Mouse (Mus musculus) left cerebral cortex, postnatal 14 days (tissue): Measurements from ENCODE around the gene Kctd11. TPM values are rescaled to one million over a fixed set of nuclear protein-coding genes. Genes with fewer than 3 reads are reported as not detected.
A peak's percentile ranks its signal among the peaks of the same experiment; 100 is the strongest.
"Not testable (repeated sequence)": the region's sequence is repeated elsewhere in the genome, so short reads cannot be mapped to it uniquely, and the experiment has no call there.

Source experiments
- DNase-seq, 2 experiments: peaks; one replicate each; pipeline ENCODE4 v3.0.0; 2021 to 2022; ENCODE audit warnings: low spot score in 2 of 2, mixed read lengths in 1 of 2
- intact Hi-C: fragments of 180-260 bp; cut with DNase I; formaldehyde crosslinking; loops from one replicate; pipeline ENCODE4 v1.15.1; 2025
- total RNA-seq, 2 experiments: library from RNA; stranded (reverse); gene quantifications; 2 replicates each; pipeline ENCODE4 v1.2.3; 2021

The Kctd11 gene
- total RNA-seq, 2 experiments from 2014 or later = 0.86 to 1.4 TPM

DNA sequence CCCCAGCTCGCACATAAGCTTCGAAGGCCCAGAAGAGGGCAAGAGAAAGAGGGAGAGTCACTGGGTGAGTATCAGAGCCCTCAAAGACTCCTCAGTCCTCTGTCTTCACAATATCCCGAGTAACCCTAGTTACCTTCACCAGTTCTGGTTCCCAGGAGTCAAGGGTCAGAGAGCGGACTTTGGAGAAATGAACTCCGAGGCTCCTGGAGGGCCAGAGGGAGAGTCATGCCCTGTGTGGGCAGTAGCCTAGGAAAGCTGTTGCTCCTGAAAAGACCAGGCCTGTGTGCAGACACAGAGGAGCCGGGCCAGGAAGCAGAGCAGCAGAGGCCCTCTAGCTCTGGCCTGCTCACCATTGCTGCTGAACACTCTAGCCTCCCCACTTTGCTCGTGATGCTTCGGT, 3.5 kb upstream of the Kctd11 start:
- intact Hi-C loops = no loop called here
- no peak for DNase-seq

- intact Hi-C loops = no loop called here
- DNase-seq = no peak
These were observed 3.0 kb upstream of the Kctd11 start for GRCm38 (mm10) chr11:69884240-69884639.

DNA sequence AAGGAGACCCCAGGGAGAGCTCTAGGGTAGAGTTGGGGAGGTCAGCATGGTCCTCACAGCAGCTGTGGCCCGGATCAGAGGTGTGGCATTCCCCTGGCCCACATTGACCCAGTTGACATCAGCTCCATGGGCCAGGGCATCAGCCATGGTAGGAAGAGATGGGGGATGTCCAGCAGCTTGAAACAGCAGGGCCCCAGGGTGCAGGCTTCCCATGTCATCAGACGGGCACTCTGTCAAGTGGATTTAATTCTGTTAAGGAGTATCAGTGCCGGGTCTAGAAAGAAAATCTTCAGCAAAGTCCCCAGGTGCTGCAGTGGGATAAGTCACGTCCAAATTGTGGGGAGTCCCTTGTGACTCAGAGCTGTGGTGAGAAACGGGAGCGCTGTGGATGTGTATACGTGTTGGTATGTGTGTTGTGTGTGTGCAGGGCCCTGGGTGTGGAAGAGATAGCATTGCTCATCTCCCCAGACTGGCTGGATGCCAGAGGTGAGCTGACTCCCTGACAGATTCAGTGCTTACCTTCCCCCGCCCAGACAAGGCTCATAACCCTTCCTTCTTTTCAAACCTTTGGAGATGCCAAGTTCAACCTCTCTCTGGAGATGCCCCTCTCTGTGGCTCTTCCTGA, 2.4 kb upstream of the Kctd11 start:
- DNase-seq = no peak
- intact Hi-C loops = no loop called here

DNA sequence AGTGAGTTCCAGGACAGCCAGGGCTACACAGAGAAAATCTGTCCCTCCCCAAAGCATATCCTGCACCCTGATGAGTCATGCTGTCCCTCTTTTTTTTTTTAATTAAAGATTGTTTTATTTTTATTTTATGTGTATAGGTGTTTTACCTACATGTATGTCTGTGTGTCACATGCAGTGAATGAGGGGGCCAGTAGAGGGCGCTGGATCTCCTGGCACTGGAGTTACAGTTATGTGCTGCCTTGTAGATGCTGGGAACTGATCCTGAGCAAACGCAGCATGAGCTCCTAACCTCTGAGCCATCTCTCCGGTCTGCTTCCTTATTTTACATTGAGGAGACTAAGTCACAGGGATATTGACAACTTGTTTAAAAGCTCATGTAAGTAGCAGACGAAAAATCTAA, 1.9 kb upstream of the Kctd11 start:
- no peak for DNase-seq
- intact Hi-C loops = no loop called here

DNA sequence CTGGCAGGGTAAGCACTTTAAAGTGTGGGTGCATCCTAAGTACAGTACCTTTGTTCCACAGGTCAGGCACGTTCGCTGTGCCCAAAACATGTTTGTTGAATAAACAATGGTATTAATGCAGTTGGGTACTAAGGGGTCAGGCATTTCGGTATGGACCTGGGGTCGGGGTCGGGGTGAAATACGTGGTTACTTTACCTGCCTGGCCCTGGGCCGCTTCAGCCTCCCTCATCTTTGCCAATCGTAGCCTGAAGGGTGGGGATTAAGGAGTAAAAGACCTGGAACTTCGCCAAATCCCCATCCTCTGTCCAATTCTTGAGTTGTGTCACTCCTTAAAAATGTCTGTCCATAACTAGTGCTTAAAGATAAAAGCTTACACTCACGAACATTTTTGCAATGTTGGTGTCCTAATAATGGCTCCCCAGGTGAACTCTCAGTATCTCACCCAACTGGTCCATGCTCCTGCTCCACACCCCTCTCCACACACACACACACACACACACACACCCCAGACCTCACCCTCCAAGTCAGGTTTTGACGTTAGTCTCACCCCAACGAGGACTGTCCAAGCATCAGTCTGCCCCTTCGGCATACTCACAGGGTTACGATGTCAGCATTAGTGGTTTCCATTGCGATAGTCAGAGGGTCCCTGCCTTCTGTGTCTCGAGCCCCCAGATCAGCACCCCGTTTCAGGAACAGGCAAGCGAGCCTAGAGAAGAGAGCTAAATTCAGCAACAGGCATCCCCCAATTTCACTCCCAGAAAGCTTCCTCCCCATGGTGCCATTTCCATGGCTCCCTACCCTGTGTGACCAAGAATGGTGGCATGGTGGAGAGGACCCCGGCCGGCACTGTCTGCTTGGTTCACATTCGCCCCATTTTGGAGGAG, 823 bp upstream of the Kctd11 start:
- intact Hi-C loops = no loop called here
- DNase-seq = no peak

DNA sequence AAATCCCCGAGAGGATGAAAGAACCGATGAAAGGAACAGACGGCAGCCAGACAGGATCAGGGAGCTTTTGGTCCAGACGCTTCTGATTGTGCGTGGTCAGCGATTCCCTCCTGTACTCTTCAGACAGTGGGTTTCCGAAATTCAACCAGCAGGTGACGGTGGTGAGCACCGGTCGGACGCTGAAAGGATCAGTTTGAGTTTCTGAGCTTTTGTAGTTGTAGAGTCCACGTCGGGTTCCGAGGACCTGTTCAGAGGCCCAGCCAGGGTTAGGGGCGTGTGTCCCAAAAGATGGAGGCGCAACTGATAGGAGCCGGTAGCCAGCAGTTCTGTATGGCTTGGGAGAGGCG, 727 bp downstream of the Kctd11 start:
- intact Hi-C loops = no loop called here
- peak; percentile 48 to 55 for DNase-seq

DNA sequence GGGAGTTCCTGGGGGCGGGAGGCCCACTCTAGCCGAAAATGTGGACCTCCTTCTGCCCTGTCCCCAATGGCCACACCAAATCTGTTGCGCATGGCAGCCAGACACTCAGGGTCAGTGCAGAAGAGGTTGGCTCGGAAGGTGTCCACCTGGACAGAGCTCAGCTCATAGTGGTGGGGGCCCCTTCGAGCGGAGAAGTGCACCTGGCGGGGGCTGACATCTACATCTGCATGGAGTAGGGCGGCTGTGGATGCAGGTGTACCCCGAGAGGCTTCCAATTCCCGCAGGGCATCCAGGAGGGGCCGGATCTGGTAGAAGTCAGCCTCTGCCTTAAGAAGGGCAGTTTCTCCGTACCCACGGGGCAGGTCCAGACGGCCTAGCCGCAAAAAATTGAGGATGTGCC, 1.5 kb downstream of the Kctd11 start:
- DNase-seq = no peak
- intact Hi-C loops = loop anchor here (5.0 to 10.0 kb wide), 2 partner anchors 77 to 195 kb away; partner anchors contain the start of genes Fgf11, Senp3 and Tnfsf13

- DNase-seq = no peak
- intact Hi-C loops = loop anchor here (5.0 to 10.0 kb wide), 2 partner anchors 77 to 194 kb away; partner anchors contain the start of genes Fgf11, Senp3 and Tnfsf13
These were observed 2.3 kb downstream of the Kctd11 start for GRCm38 (mm10) chr11:69878952-69879351.

- intact Hi-C loops = loop anchor here (5.0 to 10.0 kb wide), 2 partner anchors 76 to 194 kb away; partner anchors contain the start of genes Fgf11, Senp3 and Tnfsf13
- no peak for DNase-seq
These were observed 2.8 kb downstream of the Kctd11 start for GRCm38 (mm10) chr11:69878399-69878798.

- intact Hi-C loops = loop anchor here (5.0 to 10.0 kb wide), 2 partner anchors 76 to 193 kb away; partner anchors contain the start of genes Fgf11, Senp3 and Tnfsf13
- no peak for DNase-seq
These were observed 3.3 kb downstream of the Kctd11 start, which contains the start of gene Tmem95 for GRCm38 (mm10) chr11:69877878-69878277. Gene Tmem95, minus strand, starts transcription at chr11:69878018.

DNA sequence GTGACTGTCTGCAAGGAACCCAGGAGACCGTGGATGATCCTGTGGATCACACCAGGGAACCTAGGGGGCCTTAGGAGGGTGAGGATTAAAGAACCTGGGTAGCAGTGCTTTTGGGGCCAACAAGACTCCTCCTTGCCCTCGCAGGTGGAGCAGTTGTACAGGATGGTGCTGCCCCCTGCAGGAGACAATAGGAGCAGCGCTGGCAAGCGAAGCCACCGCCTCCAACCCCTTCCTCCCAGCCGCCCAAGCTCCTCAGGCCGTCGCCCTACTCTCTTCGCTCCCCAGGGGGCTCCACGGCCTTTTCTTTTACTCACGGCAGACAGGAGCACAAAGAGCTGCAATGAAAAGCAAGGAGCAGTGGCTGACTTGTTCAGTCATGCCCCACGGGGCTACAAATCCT, 4.3 kb downstream of the Kctd11 start:
- intact Hi-C loops = loop anchor here (5.0 to 10.0 kb wide), 2 partner anchors 75 to 192 kb away; partner anchors contain the start of genes Fgf11, Senp3 and Tnfsf13
- peak; percentile 75 to 84 for DNase-seq

- intact Hi-C loops = loop anchor here (5.0 to 10.0 kb wide), 2 partner anchors 74 to 191 kb away; partner anchors contain the start of genes Fgf11, Senp3 and Tnfsf13
- peak in 1 of 2 experiments; percentile 32 for DNase-seq
These were observed 5.0 kb downstream of the Kctd11 start for GRCm38 (mm10) chr11:69876186-69876585.

DNA sequence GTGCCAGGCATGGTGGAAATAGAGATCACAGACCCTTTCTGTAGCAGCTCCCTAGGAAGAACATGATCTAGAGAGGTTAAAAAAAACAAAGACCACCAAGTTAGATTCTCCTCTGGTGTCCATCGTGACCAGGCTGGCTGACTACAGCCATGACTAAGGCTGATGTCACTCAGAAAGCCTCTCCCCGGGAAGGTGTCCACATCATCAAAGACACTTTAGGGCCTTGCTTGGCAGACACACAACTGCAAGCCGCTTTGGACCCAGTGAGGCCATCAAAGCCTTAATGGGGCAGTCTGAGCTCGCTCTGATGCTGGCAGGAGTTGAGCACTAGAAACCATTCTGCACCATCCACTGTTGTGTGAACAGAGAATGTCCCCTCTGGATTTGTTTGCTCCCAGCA, 8.8 kb downstream of the Kctd11 start:
- DNase-seq = no peak
- intact Hi-C loops = loop anchor here (10.0 kb wide), 1 partner anchor 188 kb away; the partner anchor contains the start of genes Senp3 and Tnfsf13

- intact Hi-C loops = loop anchor here (10.0 kb wide), 1 partner anchor 187 kb away; the partner anchor contains the start of genes Senp3 and Tnfsf13
- no peak for DNase-seq
These were observed 9.4 kb downstream of the Kctd11 start for GRCm38 (mm10) chr11:69871822-69872221.

- intact Hi-C loops = loop anchor here (10.0 kb wide), 1 partner anchor 186 kb away; the partner anchor contains the start of genes Senp3 and Tnfsf13
- no peak for DNase-seq
These were observed 10.7 kb downstream of the Kctd11 start for GRCm38 (mm10) chr11:69870289-69871069.

- DNase-seq = no peak
- intact Hi-C loops = no loop called here
These were observed 13.9 kb downstream of the Kctd11 start for GRCm38 (mm10) chr11:69867335-69867734.

DNA sequence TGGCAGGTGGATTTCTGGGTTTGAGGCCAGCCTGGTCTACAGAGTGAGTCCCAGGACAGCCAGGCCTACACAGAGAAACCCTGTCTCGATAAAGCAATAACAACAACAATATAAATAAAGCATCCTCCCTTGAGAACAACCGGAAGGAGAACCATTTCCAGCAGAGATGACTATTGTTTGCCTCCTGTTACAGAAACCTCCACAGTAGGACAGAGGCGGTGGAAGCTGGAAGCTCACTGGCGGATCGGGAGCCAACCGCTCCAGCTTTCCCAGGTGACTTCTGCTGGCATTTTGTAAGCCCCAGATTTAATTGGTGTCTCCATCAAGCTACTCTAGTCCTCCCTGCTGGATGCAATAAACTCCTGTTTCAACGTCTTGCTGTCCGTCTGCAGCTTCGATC, 15.6 kb downstream of the Kctd11 start:
- no peak for DNase-seq
- intact Hi-C loops = no loop called here

GRCm38 (mm10) chr11:69864138-69864860, 16.9 kb downstream of the Kctd11 start:
- intact Hi-C loops = no loop called here
- DNase-seq = no peak

GRCm38 (mm10) chr11:69863729-69864128, 17.5 kb downstream of the Kctd11 start:
- intact Hi-C loops, DNase-seq: not testable (repeated sequence)
